Mouse (Mus musculus) intestine, postnatal 0 days (tissue): ENCODE results near the gene Dner. TPM values are rescaled to one million over a fixed set of nuclear protein-coding genes. Genes with fewer than 3 reads are reported as not detected.

Experiments used
- ATAC-seq: fragments of 200-750 bp; cut with Nextera tagmentation; 2 replicates; pipeline ENCODE4 v1.8.0; 2017; ENCODE audit warnings: mild to moderate bottlenecking, moderate TSS enrichment, moderate library complexity
- H3K27ac ChIP-seq: fragments of 300-500 bp; sonication (generic); 2 replicates; pipeline ENCODE4 v1.5.1; 2014; ENCODE audit warnings: mild to moderate bottlenecking, low read depth, low read length, moderate library complexity
- H3K27me3 ChIP-seq: fragments of 300-500 bp; sonication (generic); replicated peaks from 2 replicates; pipeline ENCODE4 v1.6.1; 2014; ENCODE audit warnings: low read length, mixed read lengths; ENCODE audit not compliant: control insufficient read depth, insufficient read depth
- H3K36me3 ChIP-seq: fragments of 300-500 bp; sonication (generic); 2 replicates; pipeline ENCODE4 v1.6.1; 2014; ENCODE audit warnings: mild to moderate bottlenecking, moderate library complexity; ENCODE audit not compliant: control insufficient read depth, insufficient read depth
- H3K4me1 ChIP-seq: fragments of 300-500 bp; sonication (generic); replicated peaks from 2 replicates; pipeline ENCODE4 v1.6.1; 2014; ENCODE audit warnings: antibody characterized with exemption, low read length, mixed read lengths; ENCODE audit not compliant: control insufficient read depth, insufficient read depth
- H3K4me2 ChIP-seq: fragments of 300-500 bp; sonication (generic); replicated peaks from 2 replicates; pipeline ENCODE4 v1.6.1; 2014; ENCODE audit warnings: low read depth, mild to moderate bottlenecking, moderate library complexity
- H3K4me3 ChIP-seq: fragments of 300-500 bp; sonication (generic); 2 replicates; pipeline ENCODE4 v1.5.1; 2014; ENCODE audit warnings: low read depth, low read length
- H3K9ac ChIP-seq: fragments of 300-500 bp; sonication (generic); 2 replicates; pipeline ENCODE4 v1.6.1; 2014; ENCODE audit warnings: mild to moderate bottlenecking, low read depth, low read length
- H3K9me3 ChIP-seq: fragments of 300-500 bp; sonication (generic); 2 replicates; pipeline ENCODE4 v1.6.1; 2016; ENCODE audit warnings: mixed run types; ENCODE audit not compliant: control insufficient read depth
- CTCF ChIP-seq: sonication (generic); IDR thresholded peaks from 2 replicates; pipeline ENCODE4 v1.5.1; 2016; ENCODE audit warnings: low read depth, mild to moderate bottlenecking, control low read depth, antibody characterized with exemption, moderate library complexity
- WGBS: fragments of 180-500 bp; shearing (Covaris S2); extraction: QIAGEN DNeasy Blood & Tissue Kit; methylation state at CpG from one replicate; pipeline ENCODE4 v1.1.7; 2014; 5-methylcytosine and 5-hydroxymethylcytosine counted together
- polyA plus RNA-seq: library from polyadenylated mRNA; unstranded; fragments of >200 nt; fragmentation: Nextera tagmentation; extraction: Ambion mirVana; gene quantifications from 2 replicates; pipeline ENCODE4 v1.2.1, GENCODE M21; 2015

The Dner gene
- polyA plus RNA-seq, 1 experiment from 2014 or later: 2.1 TPM

DNA sequence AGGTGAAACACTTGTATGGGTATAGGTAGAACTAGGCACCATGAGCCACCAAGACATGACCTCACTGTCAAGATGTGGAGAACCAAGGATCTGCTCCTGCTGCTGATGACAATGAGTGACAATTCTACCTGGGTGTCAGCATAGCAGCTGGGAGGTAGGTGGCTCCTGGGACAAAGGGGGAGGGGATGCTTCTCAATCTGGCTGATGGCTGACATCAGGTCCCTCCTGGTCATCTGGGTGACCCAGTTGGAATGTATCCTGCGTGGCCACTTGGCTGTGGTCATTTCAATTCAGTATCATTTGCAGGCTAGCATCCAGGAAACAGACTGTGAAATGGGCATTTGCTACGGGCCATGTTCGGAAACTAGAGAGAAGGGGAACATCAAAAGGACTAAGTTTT lies 315.1 kb downstream of the Dner start:
- 90% methylated on average over 3 of the region's 3 CpGs for WGBS
- no peak for ATAC-seq
- Histone ChIP-seq H3K9me3 (no peaks in the 10 kb centered on the region), H3K27me3 (no peaks in the 10 kb centered on the region), H3K36me3 (no peaks in the 10 kb centered on the region), H3K4me1 (no peaks in the 10 kb centered on the region), H3K4me3 (no peak overlapping the region), H3K4me2 (no peak overlapping the region), H3K27ac (no peak overlapping the region), H3K9ac (no peak overlapping the region)
- TF ChIP-seq CTCF: no peak

DNA sequence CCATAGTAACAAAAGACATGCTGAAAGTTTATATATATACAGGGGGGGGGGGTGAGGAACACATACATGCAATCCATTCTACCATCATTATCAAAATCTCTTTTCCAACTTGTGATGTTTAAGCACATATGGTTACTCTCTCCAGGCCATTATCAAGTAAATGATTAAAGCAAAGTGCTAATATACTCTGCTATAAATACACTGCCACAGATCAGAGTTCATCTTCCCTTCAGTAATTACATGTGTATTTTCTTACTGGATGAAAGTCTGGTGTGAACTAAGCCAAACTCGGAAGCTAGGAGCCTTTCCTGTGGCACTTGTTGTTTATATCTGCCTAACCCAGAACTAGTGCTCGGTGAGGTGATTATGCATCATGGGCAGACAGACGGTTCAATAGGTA lies 328.3 kb downstream of the Dner start:
- Histone ChIP-seq H3K27ac (peak overlapping the region; percentile 30; the same call in 1 of the 2 replicates), H3K27me3 (no peaks in the 10 kb centered on the region), H3K4me1 (peaks cover 11% of the 10 kb centered on the region; the same call in 1 of the 2 replicates), H3K36me3 (no peaks in the 10 kb centered on the region), H3K9ac (no peak overlapping the region), H3K4me2 (no peak overlapping the region), H3K4me3 (no peak overlapping the region), H3K9me3 (no peaks in the 10 kb centered on the region)
- WGBS: 26% methylated on average over 3 of the region's 3 CpGs
- no peak for TF ChIP-seq CTCF
- ATAC-seq: peak; percentile 82

GRCm38 (mm10) chr1:84366553-84366952 lies 329.5 kb downstream of the Dner start:
- H3K4me2 ChIP-seq: no peak overlapping the region
- peaks cover 11% of the 10 kb centered on the region; the same call in 1 of the 2 replicates for H3K4me1 ChIP-seq
- ATAC-seq: no peak
- no peak for TF ChIP-seq CTCF
- H3K27me3 ChIP-seq: no peaks in the 10 kb centered on the region
- 88% methylated on average over 3 of the region's 3 CpGs for WGBS
- no peak overlapping the region for H3K4me3 ChIP-seq
- no peaks in the 10 kb centered on the region for H3K36me3 ChIP-seq
- H3K27ac ChIP-seq: no peak overlapping the region
- H3K9ac ChIP-seq: no peak overlapping the region
- no peaks in the 10 kb centered on the region for H3K9me3 ChIP-seq

GRCm38 (mm10) chr1:84363967-84364366 lies 332.1 kb downstream of the Dner start, which contains the start of gene Pid1:
Gene Pid1 (minus strand): TSS chr1:84364180.
- ATAC-seq: no peak
- H3K9ac ChIP-seq: no peak within 1 kb of the TSS
- H3K27ac ChIP-seq: peak within 1 kb of the TSS; percentile 54; the same call in 1 of the 2 replicates
- no peak within 1 kb of the TSS for H3K4me2 ChIP-seq
- H3K4me1 ChIP-seq: peaks cover 11% of the 10 kb centered on the region; the same call in 1 of the 2 replicates
- TF ChIP-seq CTCF: no peak
- no peak within 1 kb of the TSS for H3K4me3 ChIP-seq
- WGBS: 82% methylated on average over 8 of the region's 8 CpGs
- H3K27me3 ChIP-seq: no peaks in the 10 kb centered on the region
- H3K36me3 ChIP-seq: no peaks in the 10 kb centered on the region
- H3K9me3 ChIP-seq: no peaks in the 10 kb centered on the region

GRCm38 (mm10) chr1:84362709-84363617 lies 333.1 kb downstream of the Dner start:
- Histone ChIP-seq H3K9ac (no peak overlapping the region), H3K4me2 (no peak overlapping the region), H3K9me3 (no peaks in the 10 kb centered on the region), H3K27ac (peak overlapping the region; percentile 54; the same call in 1 of the 2 replicates), H3K27me3 (no peaks in the 10 kb centered on the region), H3K4me3 (no peak overlapping the region), H3K4me1 (peaks cover 11% of the 10 kb centered on the region; the same call in 1 of the 2 replicates), H3K36me3 (no peaks in the 10 kb centered on the region)
- ATAC-seq: peak; percentile 41
- WGBS: 57% methylated on average over 7 of the region's 7 CpGs
- TF ChIP-seq CTCF: no peak

DNA sequence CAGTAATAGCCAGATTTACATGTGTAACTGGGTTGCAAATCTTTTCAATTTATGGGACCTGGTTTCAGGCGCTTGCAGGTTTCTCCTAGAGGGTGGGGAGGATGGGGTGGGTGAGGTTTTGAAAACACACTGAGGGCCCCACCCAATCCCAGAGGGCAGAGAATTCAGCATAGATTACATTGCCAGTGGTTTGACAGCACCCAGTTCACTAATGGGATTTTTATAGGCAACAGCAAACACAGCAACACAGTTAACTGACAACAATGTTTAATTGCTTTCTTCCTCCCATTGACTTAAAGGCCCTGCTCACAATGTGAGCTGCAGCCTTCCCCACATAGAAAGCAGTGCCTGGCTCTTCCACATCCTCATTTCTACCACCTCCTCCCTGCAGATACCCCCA lies 333.8 kb downstream of the Dner start:
- H3K36me3 ChIP-seq: no peaks in the 10 kb centered on the region
- H3K27ac ChIP-seq: peak overlapping the region; percentile 46; the same call in 1 of the 2 replicates
- H3K4me2 ChIP-seq: no peak overlapping the region
- 38% methylated on average over 1 of the region's 1 CpGs for WGBS
- H3K27me3 ChIP-seq: no peaks in the 10 kb centered on the region
- ATAC-seq: peak; percentile 3; the same call in 1 of the 2 replicates
- H3K4me1 ChIP-seq: peaks cover 11% of the 10 kb centered on the region; the same call in 1 of the 2 replicates
- no peak overlapping the region for H3K4me3 ChIP-seq
- H3K9me3 ChIP-seq: no peaks in the 10 kb centered on the region
- TF ChIP-seq CTCF: no peak
- H3K9ac ChIP-seq: no peak overlapping the region
